Mouse (Mus musculus) cerebellum, adult 2 months (tissue): ENCODE measurements around the gene H2-T3.
"Not testable (repeated sequence)": the region's sequence is repeated elsewhere in the genome, so short reads cannot be mapped to it uniquely, and the experiment has no call there.

Experiments
- CTCF ChIP-seq: fragments of 200-500 bp; IDR thresholded peaks from 2 replicates; pipeline ENCODE4 v1.5.1; 2011; ENCODE audit warnings: low read depth, mild to moderate bottlenecking, control low read depth, low read length, moderate library complexity, borderline replicate concordance; ENCODE audit not compliant: insufficient read depth
- POLR2A ChIP-seq: fragments of 200-500 bp; IDR thresholded peaks from 2 replicates; pipeline ENCODE4 v1.6.1; 2011; ENCODE audit warnings: low read length, control low read depth, borderline replicate concordance; ENCODE audit not compliant: insufficient read depth

DNA sequence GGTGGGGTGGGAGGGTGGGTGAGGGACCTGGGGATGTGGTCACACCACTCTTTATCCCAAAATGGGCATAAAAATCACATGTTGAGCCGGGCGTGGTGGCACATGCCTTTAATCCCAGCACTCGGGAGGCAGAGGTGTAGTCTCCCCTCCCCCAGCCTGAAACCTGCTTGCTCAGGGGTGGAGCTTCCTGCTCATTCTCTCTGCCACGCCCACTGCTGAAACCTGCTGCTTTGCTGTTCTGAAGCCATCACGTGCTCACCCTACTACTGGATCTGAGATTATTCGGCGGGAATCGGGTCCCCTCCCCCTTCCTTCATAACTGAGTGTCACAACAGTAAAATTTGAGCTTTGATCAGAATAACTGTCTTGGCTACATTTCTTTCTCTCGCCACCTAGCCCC is 45.2 kb upstream of the H2-T3 start:
- not testable (repeated sequence) for TF ChIP-seq CTCF, POLR2A
